Mouse (Mus musculus): ENCODE results near the gene Nr2f1. TPM values are rescaled to one million over a fixed set of nuclear protein-coding genes. Genes with fewer than 3 reads are reported as not detected.

The Nr2f1 gene
- total RNA-seq, 2 experiments from 2014 or later: 3.0 to 3.3 TPM

- DNase-seq: no peak
Measured at GRCm38 (mm10) chr13:78200407-78200806, 850 bp upstream of the Nr2f1 start.

GRCm38 (mm10) chr13:78198871-78199641 is 501 bp downstream of the Nr2f1 start:
- DNase-seq: peak; percentile 61

DNA sequence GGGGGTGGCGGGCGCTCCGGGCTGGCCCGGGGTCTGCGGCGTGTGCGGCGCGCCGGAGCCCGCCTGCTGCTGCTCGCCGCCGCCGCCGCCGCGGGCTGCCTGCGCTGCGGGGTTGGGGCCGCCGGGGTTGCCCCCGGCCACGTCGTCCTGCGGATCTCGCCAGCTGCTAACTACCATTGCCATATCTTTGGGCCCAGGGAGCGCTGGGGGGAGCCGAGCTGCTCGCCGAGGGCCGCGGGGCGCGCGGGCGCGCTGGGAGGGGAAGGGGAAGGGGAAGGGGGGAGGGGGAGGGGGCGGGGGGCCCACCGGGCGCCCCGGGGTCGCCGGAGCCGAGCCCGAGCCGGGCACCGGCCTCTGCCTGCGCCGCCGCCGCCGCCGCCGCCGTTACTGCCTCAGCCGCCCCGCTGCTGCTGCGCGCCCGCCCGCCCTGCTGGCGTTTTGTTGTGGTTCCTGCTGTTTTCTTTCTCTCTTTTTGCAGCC is 1.1 kb downstream of the Nr2f1 start:
- peak; percentile 40 for DNase-seq

- peak; percentile 30 for DNase-seq
Measured at GRCm38 (mm10) chr13:78197819-78198390, 1.7 kb downstream of the Nr2f1 start.

GRCm38 (mm10) chr13:78197286-78197818 is 2.2 kb downstream of the Nr2f1 start:
- DNase-seq: no peak

- no peak for DNase-seq
Measured at GRCm38 (mm10) chr13:78196236-78196796, 3.2 kb downstream of the Nr2f1 start.

DNA sequence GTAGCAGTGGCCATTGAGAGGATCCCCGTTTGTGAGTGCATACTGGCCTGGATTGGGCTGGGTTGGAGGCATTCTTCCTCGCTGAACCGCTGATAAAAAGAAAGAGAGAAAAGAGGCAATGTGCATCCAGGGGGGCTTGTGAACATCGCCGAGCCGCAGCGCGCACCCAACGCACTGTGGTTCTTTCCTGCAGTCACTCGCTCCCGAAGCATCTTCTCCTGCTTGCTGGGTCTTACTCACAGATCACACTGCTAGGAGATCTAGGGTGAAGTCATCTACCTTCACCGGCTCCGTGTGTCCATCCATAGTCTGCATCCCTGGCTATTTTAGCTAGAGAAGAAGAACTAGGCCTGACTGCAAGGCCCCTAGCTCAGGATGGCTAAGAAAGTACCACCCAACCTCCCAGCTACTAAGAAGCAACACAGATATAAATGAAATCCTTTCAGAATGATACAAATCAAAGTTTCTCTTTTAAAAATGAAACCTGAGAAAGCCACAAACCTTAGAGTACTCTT is 3.9 kb downstream of the Nr2f1 start:
- no peak for DNase-seq

- DNase-seq: no peak
Measured at GRCm38 (mm10) chr13:78194850-78195600, 4.5 kb downstream of the Nr2f1 start.

- no peak for DNase-seq
Measured at GRCm38 (mm10) chr13:78194135-78194849, 5.3 kb downstream of the Nr2f1 start.

- no peak for DNase-seq
Measured at GRCm38 (mm10) chr13:78193211-78193610, 6.3 kb downstream of the Nr2f1 start.

- no peak for DNase-seq
Measured at GRCm38 (mm10) chr13:78189586-78189985, 10.0 kb downstream of the Nr2f1 start.

DNA sequence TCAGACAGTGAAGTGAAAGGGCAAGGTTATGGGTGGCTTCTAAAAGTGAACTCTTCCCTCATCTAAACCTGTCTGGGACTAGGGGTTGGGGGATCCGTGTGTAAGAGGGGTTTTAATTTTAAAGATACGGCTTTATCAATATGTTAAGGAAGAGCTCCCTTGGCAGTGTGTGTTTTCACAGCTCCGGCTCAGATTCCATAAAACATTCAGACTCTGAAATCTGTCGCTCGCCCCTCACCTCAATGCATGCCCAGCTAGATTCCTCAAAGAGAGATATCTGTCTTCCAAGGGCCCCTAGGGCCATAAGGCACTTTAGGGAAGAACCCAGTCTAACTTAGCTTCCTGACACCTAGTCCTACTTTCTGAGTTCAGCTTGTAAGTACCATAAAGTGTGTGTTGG is 11.7 kb downstream of the Nr2f1 start:
- no peak for DNase-seq

GRCm38 (mm10) chr13:78186340-78186946 is 13.1 kb downstream of the Nr2f1 start:
- no peak for DNase-seq

DNA sequence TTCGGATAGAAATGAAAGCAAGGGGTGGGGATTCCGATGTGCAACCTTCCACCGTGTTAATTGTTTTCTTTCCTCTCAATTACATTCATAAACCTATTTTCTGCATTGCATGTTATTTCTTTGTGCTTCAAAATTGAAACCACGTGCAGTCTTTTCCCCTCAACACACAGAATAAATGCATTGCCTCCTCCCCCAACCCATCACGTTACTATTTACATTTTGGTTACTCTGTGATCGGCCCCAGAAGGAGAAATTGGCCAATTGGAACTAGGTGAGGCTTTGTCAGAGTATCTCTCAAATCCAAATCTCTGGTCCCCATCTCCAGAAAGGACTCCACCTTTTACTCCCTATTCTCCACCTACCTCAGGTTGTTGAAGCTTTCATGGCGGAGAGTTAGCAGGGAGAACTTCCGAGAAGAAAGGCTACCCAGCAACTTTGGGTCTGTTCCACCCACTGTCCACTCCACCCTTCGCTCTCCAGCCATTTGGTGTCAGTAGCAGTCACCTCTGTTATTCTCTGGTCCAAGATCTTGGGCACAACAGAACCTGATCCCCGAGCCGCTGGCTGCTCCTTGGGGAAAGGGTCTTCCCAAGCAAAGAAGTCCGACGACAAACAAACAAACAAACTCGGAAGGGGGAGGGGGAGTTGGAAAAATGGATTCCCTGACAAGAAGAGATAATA is 14.6 kb downstream of the Nr2f1 start:
- DNase-seq: no peak

DNA sequence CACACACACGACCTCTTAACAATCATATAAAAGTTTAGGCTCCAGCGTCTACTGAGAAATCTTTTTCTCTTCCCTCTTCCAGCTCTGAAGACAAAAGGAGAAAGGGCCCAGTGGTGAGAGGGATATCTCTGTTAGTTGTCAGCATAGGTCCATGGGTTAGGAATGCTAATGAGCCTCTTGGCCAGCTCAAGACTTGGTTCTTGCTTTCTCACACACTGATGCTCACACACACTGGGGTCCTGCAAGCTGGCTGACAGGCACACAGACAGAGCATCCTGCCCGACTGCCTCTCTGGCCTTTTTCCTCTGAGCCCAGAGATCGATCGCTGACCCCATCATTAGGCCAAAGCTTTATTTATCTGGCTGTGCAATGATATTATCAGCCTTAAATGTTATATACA is 15.6 kb downstream of the Nr2f1 start:
- DNase-seq: no peak

GRCm38 (mm10) chr13:78183004-78183403 is 16.6 kb downstream of the Nr2f1 start:
- no peak for DNase-seq

GRCm38 (mm10) chr13:78181930-78182558 is 17.5 kb downstream of the Nr2f1 start:
- DNase-seq: no peak

- DNase-seq: no peak
Measured at GRCm38 (mm10) chr13:78181071-78181929, 18.3 kb downstream of the Nr2f1 start.

DNA sequence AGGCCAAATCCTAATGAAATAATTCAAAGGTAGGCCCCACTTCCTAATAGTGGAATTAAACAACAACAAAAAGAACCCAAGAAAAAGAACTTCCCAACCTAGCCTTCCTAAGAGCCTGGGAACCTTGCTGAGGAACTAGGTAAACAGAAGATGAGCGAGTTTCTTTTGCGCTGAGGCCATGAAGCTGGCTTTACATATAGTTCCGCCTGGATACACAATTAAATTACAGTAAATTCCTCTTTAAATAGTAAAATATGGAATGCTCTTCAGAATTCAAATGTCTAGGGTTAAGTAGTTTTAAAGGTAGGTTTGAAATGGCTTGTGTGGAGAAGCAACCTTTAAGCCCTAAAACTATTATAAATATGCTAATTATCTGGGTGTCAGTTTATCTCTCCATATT is 19.3 kb downstream of the Nr2f1 start:
- no peak for DNase-seq
